In the genomic region with DNA sequence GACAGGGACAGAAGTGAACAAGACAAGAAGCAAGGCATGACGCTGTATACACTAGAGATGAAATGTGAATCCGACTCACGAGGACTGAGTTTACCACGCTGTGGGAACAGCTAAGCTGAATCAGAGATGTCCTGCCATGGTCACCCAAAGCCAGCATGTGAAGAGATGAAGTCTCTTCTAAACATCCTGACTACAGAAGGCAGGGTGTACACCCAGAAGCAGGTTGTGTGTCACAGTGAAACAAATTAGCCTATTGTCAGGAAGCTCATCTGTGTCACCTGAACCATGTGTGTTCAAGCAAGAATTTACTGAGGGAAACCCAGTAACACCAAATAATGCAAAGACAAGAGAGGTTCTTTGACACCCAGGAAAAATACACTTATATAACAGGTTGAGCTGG, we compare ENCODE assay signal across 28 mouse cellular contexts. TPM values are rescaled to one million over a fixed set of nuclear protein-coding genes. Genes with fewer than 3 reads are reported as not detected.
DNase-seq lines count a peak whose midpoint lies in the region; ATAC-seq and TF ChIP-seq lines count a peak whose summit lies in the region.
"Had no signal": no experiment of that assay in that cellular context is flagged by ENCODE, and none has a peak within 500 bp of the region (broad histone marks: within the 10 kb centered on the region; RNA-seq: fewer than 3 reads in every experiment).

No protein-coding gene starts in this region.

- no peak overlapping the region for H3K9ac ChIP-seq in heart, postnatal 0 days (replicated peaks; ENCODE audit: low read depth, low read length)
- H3K9ac ChIP-seq in kidney, postnatal 0 days (ENCODE audit: low read depth, low read length) = no peak overlapping the region
- no peak overlapping the region for H3K9ac ChIP-seq in CH12.LX (ENCODE audit: insufficient read depth, low read depth)
- H3K9ac ChIP-seq in intestine, embryonic 16.5 days (ENCODE audit: low read depth, low read length) = no peak overlapping the region
- H3K9ac ChIP-seq: embryonic facial prominence, embryonic 12.5 days; embryonic facial prominence, embryonic 15.5 days; forebrain, postnatal 0 days; heart, embryonic 13.5 days; hindbrain, embryonic 14.5 days had no signal

- H3K4me3 ChIP-seq in heart, postnatal 0 days (ENCODE audit: low read depth, low read length) = no peak overlapping the region
- no peak overlapping the region for H3K4me3 ChIP-seq in kidney, postnatal 0 days (replicated peaks; ENCODE audit: low read depth, low read length)
- no peak overlapping the region for H3K4me3 ChIP-seq in CH12.LX (replicated peaks in 1 of 3; ENCODE audit: low read depth in 2 of 3, low read length in 2 of 3, poor library complexity in 1 of 3)
- H3K4me3 ChIP-seq in brown adipose tissue, adult 24 weeks (ENCODE audit: insufficient read depth, low read depth, low read length) = no peak overlapping the region
- H3K4me3 ChIP-seq in intestine, embryonic 16.5 days (ENCODE audit: low read length) = no peak overlapping the region
- H3K4me3 ChIP-seq: embryonic facial prominence, embryonic 12.5 days; embryonic facial prominence, embryonic 15.5 days; gastrocnemius, adult 2 months; heart, adult 2 months; heart, embryonic 10.5 days; heart, embryonic 13.5 days had no signal

- dilution Hi-C loops in CH12.LX (cut with MboI; ENCODE audit: extremely low pct_ligation_motif_present, extremely low pct_unique_long_range_greater_than_20kb, low sequenced_read_pairs) = no loop called here

- H3K27ac ChIP-seq in heart, postnatal 0 days (ENCODE audit: low read depth) = 0 out of 2 replicates have a peak overlapping the region, but pooled peaks have one; percentile 7
- H3K27ac ChIP-seq in kidney, postnatal 0 days = 0 out of 2 replicates have a peak overlapping the region, but pooled peaks have one; percentile 31
- H3K27ac ChIP-seq in CH12.LX (ENCODE audit: insufficient read depth, low read depth) = peak overlapping the region; percentile 57
- peak overlapping the region; percentile 2; the same call in 1 of the 2 replicates for H3K27ac ChIP-seq in brown adipose tissue, adult 24 weeks (replicated peaks; ENCODE audit: low read depth, low read length)
- no peak overlapping the region for H3K27ac ChIP-seq in intestine, embryonic 16.5 days (ENCODE audit: low read length)
- H3K27ac ChIP-seq: embryonic facial prominence, embryonic 12.5 days; embryonic facial prominence, embryonic 15.5 days; gastrocnemius, adult 2 months; heart, adult 2 months; heart, embryonic 10.5 days; heart, embryonic 13.5 days; hindbrain, embryonic 14.5 days; hindbrain, postnatal 0 days had no signal

- peaks cover 14% of the 10 kb centered on the region for H3K36me3 ChIP-seq in heart, postnatal 0 days (replicated peaks; ENCODE audit: control insufficient read depth, insufficient read depth, low read length)
- H3K36me3 ChIP-seq in kidney, postnatal 0 days (ENCODE audit: insufficient read depth, low read length) = no peaks in the 10 kb centered on the region
- peaks cover 13 to 16% of the 10 kb centered on the region in 2 experiments for H3K36me3 ChIP-seq in CH12.LX (replicated peaks in 1 of 2; ENCODE audit: control insufficient read depth in 1 of 2, insufficient read depth in 1 of 2, low read length in 1 of 2)
- no peaks in the 10 kb centered on the region for H3K36me3 ChIP-seq in intestine, embryonic 16.5 days (ENCODE audit: control insufficient read depth, insufficient read depth, low read length)
- H3K36me3 ChIP-seq: embryonic facial prominence, embryonic 12.5 days; embryonic facial prominence, embryonic 15.5 days had no signal

- no peak for TF ChIP-seq POLR2A in CH12.LX (IDR thresholded peaks at IDR 0.05; ENCODE audit: low read depth, low read length)

- peaks cover 39% of the 10 kb centered on the region for H3K4me1 ChIP-seq in heart, postnatal 0 days (ENCODE audit: control insufficient read depth, insufficient read depth)
- peaks cover 20% of the 10 kb centered on the region for H3K4me1 ChIP-seq in kidney, postnatal 0 days (replicated peaks; ENCODE audit: insufficient read depth, low read length)
- H3K4me1 ChIP-seq in CH12.LX (ENCODE audit: control insufficient read depth in 1 of 2, insufficient read depth in 2 of 2) = peaks cover 34 to 56% of the 10 kb centered on the region in 2 experiments
- peaks cover 28% of the 10 kb centered on the region for H3K4me1 ChIP-seq in brown adipose tissue, adult 24 weeks (ENCODE audit: control insufficient read depth, insufficient read depth, insufficient read length, low read length)
- peaks cover 15% of the 10 kb centered on the region; the same call in 1 of the 2 replicates for H3K4me1 ChIP-seq in intestine, embryonic 16.5 days (ENCODE audit: control insufficient read depth, insufficient read depth, low read length)

- H3K79me2 ChIP-seq in CH12.LX (replicated peaks; ENCODE audit: control insufficient read depth, extremely low read depth, insufficient read depth, poor library complexity, severe bottlenecking) = peaks cover 24% of the 10 kb centered on the region

- H3K27me3 ChIP-seq in heart, postnatal 0 days (ENCODE audit: control insufficient read depth, insufficient read depth, low read length) = no peaks in the 10 kb centered on the region
- no peaks in the 10 kb centered on the region for H3K27me3 ChIP-seq in kidney, postnatal 0 days (ENCODE audit: insufficient read depth, low read length)
- H3K27me3 ChIP-seq in CH12.LX (replicated peaks) = no peaks in the 10 kb centered on the region
- H3K27me3 ChIP-seq in intestine, embryonic 16.5 days (replicated peaks; ENCODE audit: control insufficient read depth, insufficient read depth, low read length) = no peaks in the 10 kb centered on the region
- H3K27me3 ChIP-seq: embryonic facial prominence, embryonic 12.5 days; embryonic facial prominence, embryonic 15.5 days; heart, embryonic 13.5 days had no signal

- no peak for DNase-seq in heart, postnatal 0 days (ENCODE audit: low spot score)
- no peak for DNase-seq in heart, postnatal 10 days
- DNase-seq in kidney, postnatal 0 days (ENCODE audit: low spot score) = no peak
- DNase-seq in kidney, postnatal 14 days = no peak
- no peak for DNase-seq in CH12.LX (ENCODE audit: extremely low read depth)
- DNase-seq in spleen, postnatal 4 days (ENCODE audit: low spot score in 2 of 2) = no peak
- DNase-seq: adrenal gland, adult 2 months; adrenal gland, postnatal 25 days; B cell, adult 2 months; cerebellum, adult 11 months; cerebellum, adult 2 months; cerebellum, adult 9-11 months; cerebellum, postnatal 25 days; forebrain, postnatal 0 days; gastrocnemius, adult 2 months; gastrocnemius, postnatal 25 days; heart, adult 2 months; heart, postnatal 36 days had no signal

- 91% methylated on average over 4 of the region's 4 CpGs for WGBS in heart, postnatal 0 days
- 93% methylated on average over 4 of the region's 4 CpGs for WGBS in kidney, postnatal 0 days
- 91% methylated on average over 4 of the region's 4 CpGs for WGBS in intestine, embryonic 16.5 days

- peaks cover 5% of the 10 kb centered on the region; the same call in 1 of the 2 replicates for H3K9me3 ChIP-seq in heart, postnatal 0 days (replicated peaks; ENCODE audit: control insufficient read depth, low read length)
- no peaks in the 10 kb centered on the region for H3K9me3 ChIP-seq in kidney, postnatal 0 days (replicated peaks; ENCODE audit: low read length)
- peaks cover 15% of the 10 kb centered on the region for H3K9me3 ChIP-seq in CH12.LX (replicated peaks; ENCODE audit: low read length)
- peaks cover 7% of the 10 kb centered on the region for H3K9me3 ChIP-seq in intestine, embryonic 16.5 days (ENCODE audit: control insufficient read depth, low read length)
- H3K9me3 ChIP-seq: embryonic facial prominence, embryonic 12.5 days; embryonic facial prominence, embryonic 15.5 days had no signal

- TF ChIP-seq RAD21 in CH12.LX (IDR thresholded peaks at IDR 0.05; ENCODE audit: low read depth, low read length) = no peak

- TF ChIP-seq CTCF in heart, postnatal 0 days (IDR thresholded peaks at IDR 0.05; ENCODE audit: low read depth) = no peak
- no peak for TF ChIP-seq CTCF in kidney, postnatal 0 days (IDR thresholded peaks at IDR 0.05; ENCODE audit: low read depth)
- no peak for TF ChIP-seq CTCF in CH12.LX (conservative IDR thresholded peaks at IDR 0.05 in 1 of 2, IDR thresholded peaks at IDR 0.05 in 1 of 2; ENCODE audit: low read depth in 2 of 2, low read length in 2 of 2)

- in situ Hi-C loops in CH12.LX (cut with MboI; ENCODE audit: low pct_ligation_motif_present, low pct_unique_long_range_greater_than_20kb, low sequenced_read_pairs) = no loop called here

- TF ChIP-seq EP300 in heart, postnatal 0 days (IDR thresholded peaks at IDR 0.05; ENCODE audit: low read depth) = no peak
- TF ChIP-seq EP300 in CH12.LX (IDR thresholded peaks at IDR 0.05; ENCODE audit: low read length) = no peak

- no peak overlapping the region for H3K4me2 ChIP-seq in heart, postnatal 0 days (ENCODE audit: low read depth, low read length)
- no peak overlapping the region for H3K4me2 ChIP-seq in kidney, postnatal 0 days (ENCODE audit: low read length)
- H3K4me2 ChIP-seq in CH12.LX (ENCODE audit: insufficient read depth, low read depth, poor library complexity, severe bottlenecking) = peak overlapping the region; percentile 30; the same call in 1 of the 2 replicates
- H3K4me2 ChIP-seq in intestine, embryonic 16.5 days (ENCODE audit: low read depth, low read length) = no peak overlapping the region
- H3K4me2 ChIP-seq: embryonic facial prominence, embryonic 12.5 days; embryonic facial prominence, embryonic 15.5 days; heart, embryonic 13.5 days; hindbrain, embryonic 14.5 days had no signal

- ATAC-seq in heart, postnatal 0 days (ENCODE audit: insufficient read depth, low read depth) = no peak
- no peak for ATAC-seq in kidney, postnatal 0 days (replicated peaks; ENCODE audit: low FRiP score, low read depth)
- ATAC-seq in intestine, embryonic 16.5 days = no peak
- ATAC-seq: forebrain, embryonic 14.5 days; forebrain, postnatal 0 days; hindbrain, postnatal 0 days; inflammation-experienced regulatory T-cells, adult 6 months had no signal

- intact Hi-C loops in heart, postnatal 10 days (cut with DNase I) = no loop called here

RNA-seq across cellular contexts. Expression of gene Rab20, which starts 12.9 kb away (rescaled TPM):
- 84.5 and 121 TPM in 2 replicates for total RNA-seq in heart, postnatal 0 days (2014; rRNA removed; ENCODE audit: low replicate concordance)
- polyA plus RNA-seq in heart, postnatal 0 days (2015; fragmentation: Nextera tagmentation; extraction: Ambion mirVana) = 52.0 and 56.1 TPM in 2 replicates
- 10 to 100 TPM; 28.6 to 30.4 TPM for total RNA-seq in heart, postnatal 10 days (2021)
- 44.3 and 48.0 TPM in 2 replicates for polyA plus RNA-seq in kidney, postnatal 0 days (2015; fragmentation: Nextera tagmentation; extraction: Ambion mirVana)
- total RNA-seq in CH12.LX (2012; rRNA removed) (18.2 and 23.2 TPM in 2 replicates), CH12.LX (2014; rRNA removed) (19.0 and 22.8 TPM in 2 replicates)
- polyA plus RNA-seq in CH12.LX (2012; ENCODE audit: insufficient read length, low read depth) = 12.8 and 17.2 TPM in 2 replicates
- polyA plus RNA-seq in brown adipose tissue, adult 24 weeks (2012; ENCODE audit: insufficient read depth, insufficient read length, missing spikeins) = 1.6 and 3.2 TPM in 2 replicates
- 25.5 and 27.6 TPM in 2 replicates for polyA plus RNA-seq in intestine, embryonic 16.5 days (2015; fragmentation: Nextera tagmentation; extraction: Ambion mirVana)

RNA-seq across cellular contexts. Expression of gene Naxd, which starts 31.7 kb away (rescaled TPM):
- 71.3 and 71.6 TPM in 2 replicates for total RNA-seq in heart, postnatal 0 days (2014; rRNA removed; ENCODE audit: low replicate concordance)
- polyA plus RNA-seq in heart, postnatal 0 days (2015; fragmentation: Nextera tagmentation; extraction: Ambion mirVana) = 62.7 and 66.3 TPM in 2 replicates
- 10 to 100 TPM; 40.2 to 41.7 TPM for total RNA-seq in heart, postnatal 10 days (2021)
- 111 and 115 TPM in 2 replicates for polyA plus RNA-seq in kidney, postnatal 0 days (2015; fragmentation: Nextera tagmentation; extraction: Ambion mirVana)
- total RNA-seq in CH12.LX (2012; rRNA removed) = 57.1 and 59.8 TPM in 2 replicates
- total RNA-seq in CH12.LX (2014; rRNA removed) = 39.7 and 40.4 TPM in 2 replicates
- polyA plus RNA-seq in CH12.LX (2012; ENCODE audit: insufficient read length, low read depth) = 50.1 and 52.8 TPM in 2 replicates
- 65.0 and 69.8 TPM in 2 replicates for polyA plus RNA-seq in brown adipose tissue, adult 24 weeks (2012; ENCODE audit: insufficient read depth, insufficient read length, missing spikeins)
- polyA plus RNA-seq in intestine, embryonic 16.5 days (2015; fragmentation: Nextera tagmentation; extraction: Ambion mirVana) = 96.8 and 105 TPM in 2 replicates
